Mouse (Mus musculus) inflammation-experienced regulatory T-cells, adult 16 weeks (primary cell): ENCODE data around the gene Dync1li1. TPM values are rescaled to one million over a fixed set of nuclear protein-coding genes. Genes with fewer than 3 reads are reported as not detected.

Source experiments
- polyA plus RNA-seq: library from polyadenylated mRNA; unstranded; fragments of 100-300 nt; shearing (Covaris generic); gene quantifications from one replicate; pipeline ENCODE4 v1.2.1, GENCODE M21; 2017

The Dync1li1 gene
- polyA plus RNA-seq = 69.4 TPM

DNA sequence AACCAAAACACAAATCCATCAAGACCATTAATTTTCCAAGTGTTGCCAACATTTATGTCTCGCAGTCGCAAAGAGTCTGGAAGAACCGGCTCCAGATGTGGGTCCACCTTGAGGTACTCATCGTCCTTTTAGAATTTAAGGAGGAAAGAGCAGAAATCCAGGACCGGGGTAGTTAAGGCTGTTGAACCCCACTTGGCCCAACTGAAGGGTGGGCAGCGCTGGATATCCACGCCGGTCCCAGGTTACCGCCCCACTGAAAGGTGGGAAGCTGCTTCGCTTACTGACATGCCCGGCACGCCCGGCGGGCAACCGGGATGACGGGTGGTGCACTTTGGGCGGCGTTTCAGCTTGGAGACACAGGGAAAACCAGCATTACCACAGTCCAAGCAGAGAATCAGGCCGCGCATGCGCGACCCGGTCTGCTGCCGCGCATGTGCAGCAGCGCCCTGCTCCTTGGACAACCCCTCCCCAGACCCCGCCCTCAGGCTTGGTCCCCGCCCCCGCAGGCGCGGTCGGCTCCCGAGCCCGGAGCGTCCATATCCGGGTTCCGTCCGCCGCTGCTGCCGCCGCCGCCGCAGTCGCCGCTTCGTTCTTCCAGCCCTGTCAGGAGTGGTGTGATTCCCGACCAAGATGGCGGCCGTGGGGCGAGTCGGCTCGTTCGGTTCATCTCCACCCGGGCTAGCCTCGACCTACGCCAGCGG lies at the start of gene Dync1li1:
Gene Dync1li1 (plus strand): TSS at position 539 of the 701 bp plus-strand sequence.

DNA sequence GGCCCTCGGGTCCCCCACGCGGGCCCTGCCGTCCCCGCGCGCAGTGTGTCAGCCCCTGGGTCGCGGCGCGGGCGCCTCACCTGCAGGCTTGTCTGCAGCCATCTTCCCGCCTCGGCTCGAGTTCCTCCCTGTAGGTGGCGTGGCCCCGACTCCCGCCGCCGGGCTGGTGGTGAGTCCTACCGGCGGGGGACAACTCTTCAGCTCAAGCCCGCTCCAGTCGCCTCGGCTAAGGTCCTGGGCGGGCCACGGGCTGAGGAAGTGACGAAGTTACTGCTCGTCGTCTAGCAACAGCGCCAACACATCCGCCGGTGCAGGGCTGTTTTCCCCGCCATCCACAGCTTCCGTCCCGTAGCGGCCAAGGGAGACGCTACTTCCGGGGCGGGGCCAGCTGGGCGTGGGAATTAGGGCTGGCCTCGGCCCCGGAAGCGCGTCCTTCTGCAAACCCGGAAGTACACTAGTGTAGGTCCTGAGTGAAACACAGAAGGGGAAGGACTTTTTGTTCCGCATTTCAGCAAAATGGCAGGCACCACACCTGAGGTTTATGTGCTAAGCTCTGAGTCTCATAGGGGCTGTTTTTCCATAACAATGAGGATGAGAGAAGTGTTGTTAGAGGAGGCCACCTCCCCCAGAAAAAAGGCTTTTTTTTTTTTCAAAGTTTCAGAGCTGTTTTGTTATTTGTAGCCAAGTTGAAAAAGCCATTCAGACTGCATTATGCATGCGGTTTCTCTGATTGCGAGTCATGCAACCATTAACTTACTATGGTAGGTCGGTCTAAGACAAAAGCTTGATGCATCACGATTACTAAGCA lies 48.5 kb upstream of the Dync1li1 start, which contains the start of gene Cnot10:
Gene Cnot10 (minus strand): TSS at position 346 of the 808 bp plus-strand sequence.

DNA sequence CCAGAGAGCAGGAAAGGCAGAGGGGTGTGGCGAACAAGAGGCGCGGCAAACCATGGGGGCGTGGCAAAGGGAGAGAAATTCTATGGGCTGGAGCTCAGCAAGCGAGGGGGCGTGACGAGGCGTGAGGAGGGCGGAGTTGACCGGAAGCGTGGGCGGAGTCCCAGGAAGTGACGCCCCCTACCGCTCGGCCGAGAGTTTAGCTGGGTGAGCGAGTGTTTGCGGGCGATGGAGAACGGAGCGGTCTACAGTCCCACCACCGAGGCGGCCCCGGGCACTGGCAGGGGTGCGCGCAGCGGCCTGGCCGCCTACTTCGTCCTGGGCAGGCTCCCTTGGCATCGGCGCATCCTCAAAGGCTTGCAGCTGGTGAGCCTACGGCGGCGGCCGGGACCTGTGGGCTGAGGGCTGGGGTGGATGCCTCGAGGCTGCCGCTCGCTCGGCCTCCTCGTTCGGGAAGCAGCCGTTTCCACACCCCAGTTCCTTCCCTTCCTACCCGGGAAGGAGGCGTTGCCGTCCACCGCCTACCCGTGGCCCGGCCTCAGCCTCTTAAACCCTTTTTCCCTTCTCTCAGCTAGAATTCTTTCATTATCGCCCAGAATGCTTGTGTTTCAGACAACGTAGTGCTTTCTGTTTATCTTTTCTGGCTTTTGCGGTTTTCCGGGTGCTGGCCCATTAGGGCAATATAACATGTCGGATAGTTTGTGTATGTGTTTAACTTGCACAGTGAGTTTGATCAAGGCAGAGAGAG lies 42.6 kb downstream of the Dync1li1 start, which contains the start of gene Cmtm6:
Gene Cmtm6 (plus strand): TSS at position 106 of the 745 bp plus-strand sequence.

Other genes with a start within 250 kb of the Dync1li1 start
- 47.8 TPM for gene Ccr4, start 183.9 kb upstream of the Dync1li1 start, polyA plus RNA-seq
- not detected for gene C130032M10Rik, start 173.1 kb upstream of the Dync1li1 start, polyA plus RNA-seq
- not detected for gene Trim71, start 124.4 kb upstream of the Dync1li1 start, polyA plus RNA-seq
- gene Cnot10, start 48.6 kb upstream of the Dync1li1 start, polyA plus RNA-seq = 69.9 TPM
- gene Cmtm6, start 42.3 kb downstream of the Dync1li1 start, polyA plus RNA-seq = 243 TPM
- 149 TPM for gene Cmtm7, start 93.1 kb downstream of the Dync1li1 start, polyA plus RNA-seq
- gene Cmtm8, start 155.4 kb downstream of the Dync1li1 start, polyA plus RNA-seq = 0.45 TPM
- gene Gpd1l, start 245.2 kb downstream of the Dync1li1 start, polyA plus RNA-seq = 36.2 TPM